Mouse (Mus musculus) bone marrow macrophage, adult 2 months (primary cell): ENCODE data around the gene Clec12b. TPM values are rescaled to one million over a fixed set of nuclear protein-coding genes. Genes with fewer than 3 reads are reported as not detected.

Experiments
- H3K27ac ChIP-seq: 2 replicates; pipeline ENCODE4 v1.5.1; 2012; ENCODE audit warnings: low read depth, low read length; ENCODE audit not compliant: insufficient read depth
- H3K4me1 ChIP-seq: 2 replicates; pipeline ENCODE4 v1.6.1; 2012; ENCODE audit warnings: low read length; ENCODE audit not compliant: control insufficient read depth, insufficient read depth
- H3K4me3 ChIP-seq: 2 replicates; pipeline ENCODE4 v1.5.1; 2012; ENCODE audit warnings: mild to moderate bottlenecking, low read length, moderate library complexity; ENCODE audit not compliant: insufficient read depth
- CTCF ChIP-seq: IDR thresholded peaks from 2 replicates; pipeline ENCODE4 v1.5.1; 2012; ENCODE audit warnings: low read depth, mild to moderate bottlenecking, low read length, moderate library complexity
- POLR2A ChIP-seq: IDR thresholded peaks from 2 replicates; pipeline ENCODE4 v1.6.1; 2012; ENCODE audit warnings: mild to moderate bottlenecking, low read depth, low read length, borderline replicate concordance
- polyA plus RNA-seq: library from polyadenylated mRNA; stranded (reverse); fragments of >200 nt; gene quantifications from 2 replicates; pipeline ENCODE4 v1.2.4, GENCODE M21; 2012; ENCODE audit not compliant: missing spikeins, insufficient read depth, insufficient read length

The Clec12b gene
- not detected in 2 replicates for polyA plus RNA-seq

DNA sequence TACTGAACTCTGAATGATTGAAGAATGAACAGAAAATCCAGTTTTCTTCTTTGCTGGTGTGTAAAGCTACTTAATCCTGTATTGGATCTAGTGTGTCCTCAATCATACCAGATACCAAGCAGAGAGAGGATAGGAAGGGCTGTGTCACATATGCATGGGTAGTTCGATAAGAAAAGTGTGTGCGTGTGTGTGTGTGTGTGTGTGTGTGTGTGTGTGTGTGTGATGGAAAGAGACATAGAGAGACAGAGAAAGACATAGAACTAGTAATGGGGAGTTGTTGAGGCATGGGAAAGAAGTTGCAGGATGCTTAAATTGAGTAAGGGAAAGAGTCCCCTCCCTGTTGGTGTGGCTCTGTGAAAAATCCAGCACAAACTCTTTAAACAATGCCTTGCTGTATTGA, at the start of gene Clec12b:
Gene Clec12b, minus strand, starts transcription at position 101 of the 400 bp plus-strand sequence.
- Histone ChIP-seq H3K4me3 (no peak within 1 kb of the TSS), H3K4me1 (peaks cover 4% of the 10 kb centered on the region), H3K27ac (no peak within 1 kb of the TSS)
- no peak for TF ChIP-seq CTCF
- TF ChIP-seq POLR2A = no peak

DNA sequence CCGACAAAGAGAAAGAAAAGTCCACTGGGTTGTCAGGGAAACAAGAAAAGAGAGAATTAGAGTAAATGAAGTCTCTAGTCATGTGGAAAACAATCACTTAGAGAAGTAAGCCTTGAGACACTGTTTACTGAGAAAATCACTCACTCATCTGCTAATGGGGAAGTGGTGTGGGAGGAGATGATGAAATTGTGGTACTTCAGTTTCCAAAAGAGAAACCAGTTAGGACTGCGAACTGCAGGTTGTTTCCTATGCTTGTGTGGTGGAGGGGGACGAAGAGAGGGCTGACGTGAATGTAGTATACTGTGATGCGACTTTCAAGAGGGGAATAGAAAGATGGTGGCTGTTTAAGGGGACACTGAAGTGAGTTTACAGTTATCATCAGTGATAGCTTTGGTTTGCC, 48.6 kb upstream of the Clec12b start:
- no peak overlapping the region for H3K27ac ChIP-seq
- no peak for TF ChIP-seq CTCF
- no peak for TF ChIP-seq POLR2A

DNA sequence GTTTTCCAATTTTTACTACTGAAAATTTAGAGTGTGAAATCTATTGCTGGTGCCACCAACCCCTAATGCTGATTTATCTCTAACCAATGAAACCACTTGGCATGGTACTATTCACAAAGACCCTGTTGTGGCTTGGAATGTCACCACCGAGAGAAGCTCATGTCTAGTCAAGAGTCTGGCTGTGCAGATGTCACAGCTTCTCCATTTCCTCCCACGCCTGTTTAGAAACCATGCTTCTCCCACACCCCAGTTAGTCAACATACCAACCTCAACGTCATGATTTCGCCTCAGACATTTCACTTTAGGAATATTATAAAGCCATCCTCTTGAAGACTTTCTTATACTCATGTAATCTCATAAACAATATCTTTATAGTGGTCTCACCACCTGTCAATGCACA, 41.6 kb upstream of the Clec12b start:
- H3K4me3 ChIP-seq = no peak overlapping the region
- TF ChIP-seq CTCF (no peak), POLR2A (no peak)
- H3K4me1 ChIP-seq = peaks cover 16% of the 10 kb centered on the region
- H3K27ac ChIP-seq = no peak overlapping the region

More for the DNA sequence above, 48.6 kb upstream of the Clec12b start:
- H3K4me1 ChIP-seq = peaks cover 16% of the 10 kb centered on the region
- peak overlapping the region; percentile 17 for H3K4me3 ChIP-seq

DNA sequence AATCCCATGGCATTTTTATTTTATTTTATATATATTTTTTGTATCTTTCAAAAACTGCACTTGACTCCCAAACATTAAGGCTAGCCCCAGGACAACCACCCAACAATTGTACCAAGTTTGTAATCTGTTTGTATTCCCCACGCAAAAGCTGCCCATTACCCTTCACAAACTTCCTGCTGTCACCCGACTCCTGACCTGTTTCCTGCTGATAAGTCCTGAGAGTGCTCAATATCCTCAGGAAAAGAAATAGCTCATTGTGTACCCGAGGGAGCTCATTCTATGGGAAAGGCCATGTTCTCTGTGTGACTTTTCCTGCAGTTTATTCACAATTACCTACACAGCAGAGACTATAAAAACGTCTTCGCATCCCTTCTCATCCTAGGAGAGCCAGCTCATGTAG, 40.1 kb upstream of the Clec12b start:
- H3K27ac ChIP-seq = no peak overlapping the region
- peaks cover 19% of the 10 kb centered on the region for H3K4me1 ChIP-seq
- TF ChIP-seq POLR2A = no peak
- no peak for TF ChIP-seq CTCF
- no peak overlapping the region for H3K4me3 ChIP-seq

DNA sequence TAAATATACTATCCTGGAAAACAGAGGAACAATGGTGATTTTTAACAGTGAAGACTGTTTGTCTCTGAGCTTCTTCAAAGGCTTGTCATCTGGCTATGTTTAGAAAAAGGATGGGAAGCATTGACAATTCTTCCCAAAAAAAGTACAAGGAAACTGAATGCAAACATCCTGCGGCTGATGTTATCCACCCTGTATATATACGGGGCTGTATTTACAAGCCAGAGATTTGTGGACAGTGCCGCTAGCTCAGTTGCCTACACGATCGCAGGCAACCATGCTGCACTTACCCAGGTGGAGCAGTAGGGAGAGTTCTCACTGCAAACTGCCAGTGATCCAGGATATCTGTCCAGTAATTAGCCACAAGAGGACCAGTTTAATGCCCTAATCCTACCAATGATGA, 39.5 kb upstream of the Clec12b start:
- H3K4me1 ChIP-seq = peaks cover 19% of the 10 kb centered on the region
- no peak for TF ChIP-seq CTCF
- TF ChIP-seq POLR2A = no peak
- H3K27ac ChIP-seq = no peak overlapping the region
- no peak overlapping the region for H3K4me3 ChIP-seq

DNA sequence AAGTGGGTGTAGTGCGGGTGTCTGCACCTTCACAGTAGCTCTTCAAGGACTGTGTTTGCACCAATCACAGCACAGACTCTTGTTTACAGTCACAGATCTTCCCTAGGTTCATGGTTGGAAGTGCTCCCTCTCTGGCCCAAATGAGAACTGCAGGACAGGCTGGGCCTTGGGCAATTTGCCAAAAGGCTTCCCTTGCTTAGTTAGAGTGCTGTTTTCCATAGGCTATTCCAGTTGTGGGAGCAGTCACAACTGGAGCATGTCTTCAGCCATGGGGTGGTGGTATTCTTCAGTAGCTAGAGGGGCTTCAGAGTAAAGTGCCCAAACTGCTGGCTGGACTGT, 38.0 kb upstream of the Clec12b start:
- no peak for TF ChIP-seq POLR2A
- TF ChIP-seq CTCF = peak; percentile 55; the same call in 1 of the 2 replicates
- Histone ChIP-seq H3K4me3 (no peak overlapping the region), H3K27ac (no peak overlapping the region), H3K4me1 (peaks cover 29% of the 10 kb centered on the region)

DNA sequence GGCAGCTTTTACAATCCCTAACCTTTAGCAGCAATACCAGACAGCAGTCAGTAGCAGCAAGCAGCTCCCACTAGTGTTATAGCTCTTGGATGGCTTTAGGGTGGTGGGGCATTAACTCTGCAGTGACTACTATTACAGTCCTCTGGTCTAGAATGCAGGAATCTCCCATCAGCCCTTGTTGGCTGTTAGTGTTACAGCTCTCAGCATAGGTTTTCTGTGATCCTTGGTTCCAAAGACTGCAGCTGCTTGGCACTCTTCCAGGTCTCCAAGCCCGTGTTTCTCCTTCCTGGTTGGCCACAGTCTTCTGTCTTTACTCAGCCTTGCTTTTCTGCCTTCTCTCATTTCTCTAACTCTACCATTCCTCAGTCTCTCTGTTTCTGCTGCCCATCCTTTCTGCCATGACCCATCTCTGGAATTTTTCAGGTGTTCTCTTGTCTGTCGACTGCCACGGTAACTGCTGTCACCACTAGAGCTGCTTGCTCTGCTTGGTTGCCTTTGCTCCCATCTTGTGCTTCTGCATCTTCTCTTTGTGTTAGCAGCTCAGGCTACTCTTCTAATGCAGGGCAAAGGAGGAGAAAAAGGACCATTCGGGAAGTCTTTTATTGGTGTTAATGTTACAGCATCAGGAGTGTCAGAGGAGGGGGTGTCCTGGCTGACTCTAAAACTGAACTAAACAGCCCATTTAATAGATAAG, 37.5 kb upstream of the Clec12b start:
- Histone ChIP-seq H3K4me3 (no peak overlapping the region), H3K4me1 (peaks cover 29% of the 10 kb centered on the region), H3K27ac (no peak overlapping the region)
- TF ChIP-seq POLR2A = no peak
- TF ChIP-seq CTCF = no peak

DNA sequence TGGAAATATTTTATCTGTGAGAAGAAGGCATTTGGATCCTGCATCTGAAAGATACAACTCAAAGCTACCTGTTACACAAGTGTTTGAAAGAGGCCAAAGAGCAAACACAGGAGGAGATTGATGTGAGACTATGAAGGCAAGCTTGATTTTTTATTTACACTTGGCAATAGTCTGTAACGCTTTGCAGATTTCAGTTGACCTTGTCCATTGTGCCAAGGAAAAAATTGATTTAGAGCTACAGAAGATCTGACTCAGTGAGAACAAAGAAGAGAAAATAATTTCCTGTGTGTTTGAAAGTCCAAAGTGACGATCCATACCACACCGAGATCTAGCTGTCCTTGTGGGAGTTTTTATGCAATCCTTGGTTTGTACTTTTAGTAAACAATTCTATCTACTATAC, 36.6 kb upstream of the Clec12b start:
- no peak overlapping the region for H3K4me3 ChIP-seq
- H3K4me1 ChIP-seq = peaks cover 31% of the 10 kb centered on the region
- no peak overlapping the region for H3K27ac ChIP-seq
- no peak for TF ChIP-seq POLR2A
- no peak for TF ChIP-seq CTCF

DNA sequence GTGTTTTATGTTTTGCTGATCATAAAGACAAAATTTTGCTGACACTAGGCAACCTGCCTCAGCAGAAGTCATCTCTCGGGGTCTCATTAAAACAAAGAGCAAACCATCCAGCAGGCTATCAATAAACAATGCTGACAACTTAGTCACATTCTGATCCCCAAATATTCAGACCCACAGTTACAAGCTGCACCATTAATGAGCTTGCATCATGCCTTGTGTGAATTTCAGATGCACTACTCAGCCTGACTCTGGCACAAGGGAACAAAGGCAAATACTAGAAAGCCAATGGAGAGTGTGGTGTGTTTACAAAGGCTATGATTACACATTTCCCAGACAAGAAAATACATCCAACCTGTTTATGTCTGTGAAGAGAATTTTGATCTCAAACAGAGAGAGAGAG, 28.5 kb upstream of the Clec12b start:
- Histone ChIP-seq H3K4me1 (peaks cover 6% of the 10 kb centered on the region), H3K27ac (no peak overlapping the region), H3K4me3 (no peak overlapping the region)
- no peak for TF ChIP-seq POLR2A
- no peak for TF ChIP-seq CTCF

DNA sequence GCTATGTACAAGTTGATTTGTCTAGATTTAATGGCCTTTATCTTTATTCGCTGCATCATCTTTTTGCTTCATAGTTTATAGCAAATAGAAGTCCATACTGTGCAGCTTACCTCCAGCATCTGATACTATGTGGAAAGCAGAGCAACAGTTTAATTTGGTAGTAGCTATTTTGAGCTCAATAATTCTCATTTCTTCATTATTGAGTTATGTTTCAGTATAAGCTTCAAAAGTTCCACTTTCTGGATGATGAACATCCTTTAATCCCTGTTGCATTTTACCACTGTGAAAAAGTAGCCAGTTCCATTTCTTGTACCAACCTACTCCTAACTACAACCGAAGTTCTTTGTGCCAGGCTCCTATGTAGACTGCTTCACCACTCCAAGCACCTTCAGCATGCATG, 22.9 kb upstream of the Clec12b start, which contains the start of gene Clec9a:
Gene Clec9a, plus strand, starts transcription at position 301 of the 400 bp plus-strand sequence.
- Histone ChIP-seq H3K4me3 (no peak within 1 kb of the TSS), H3K27ac (peak within 1 kb of the TSS; percentile 84), H3K4me1 (peaks cover 11% of the 10 kb centered on the region)
- TF ChIP-seq CTCF (no peak), POLR2A (no peak)
